Mouse (Mus musculus): Measurements from ENCODE around the gene Fbxo44.
"Not testable (repeated sequence)": the region's sequence is repeated elsewhere in the genome, so short reads cannot be mapped to it uniquely, and the experiment has no call there.

Fbxo44 gene

DNA sequence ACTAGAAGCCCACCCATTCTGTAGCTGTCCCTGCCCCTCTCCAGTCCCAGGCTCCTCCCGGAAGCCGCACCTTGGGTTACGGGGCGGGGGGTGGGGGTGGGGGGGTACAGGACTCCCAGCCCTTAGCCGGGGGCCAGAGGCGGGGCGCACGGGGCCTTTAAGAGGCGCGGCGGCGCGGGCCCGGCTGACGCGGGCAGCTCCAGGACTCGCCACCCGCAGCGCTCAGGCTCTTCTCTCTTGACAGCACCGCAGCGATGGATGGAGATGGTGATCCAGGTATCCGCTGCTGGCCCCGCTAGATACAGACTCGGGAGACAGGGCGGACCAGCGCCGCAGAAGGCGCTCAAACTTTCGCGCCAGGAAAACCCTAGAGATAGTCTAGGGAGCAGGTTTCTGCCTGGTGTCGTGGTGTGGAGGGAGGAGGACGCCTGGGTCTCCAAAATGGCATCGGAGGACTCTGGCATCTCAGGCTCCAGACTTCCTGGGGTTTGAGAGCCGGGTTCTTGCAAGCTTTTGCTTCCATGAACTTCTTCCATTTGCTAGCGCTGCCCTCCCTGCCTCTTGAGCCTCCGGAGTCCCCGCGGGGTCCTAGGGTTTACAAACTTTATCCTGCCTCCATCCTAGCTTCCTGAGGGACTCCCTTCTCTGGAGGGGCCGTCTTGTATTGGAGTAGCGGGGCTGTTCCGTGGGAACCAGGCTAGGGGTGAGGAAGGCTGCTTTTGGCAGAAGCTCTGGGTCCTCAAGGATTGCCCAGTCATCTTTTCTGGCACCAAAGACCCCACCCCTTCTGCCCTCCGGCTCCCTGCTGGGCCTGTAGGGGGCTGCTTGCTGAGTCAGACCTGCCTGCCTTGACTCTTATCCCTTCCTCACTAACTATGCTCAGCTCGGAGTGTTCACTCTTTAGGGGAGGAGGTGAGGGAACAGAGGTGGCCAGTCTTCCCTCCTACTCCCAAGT, at the start of gene Fbxo44, which contains the start of gene Fbxo2:
Gene Fbxo44, minus strand, starts transcription at position 47 of the 955 bp plus-strand sequence.
Gene Fbxo2, plus strand, starts transcription at position 186 of the 955 bp plus-strand sequence.
- no peak for DNase-seq (ENCODE audit: low spot score)

DNA sequence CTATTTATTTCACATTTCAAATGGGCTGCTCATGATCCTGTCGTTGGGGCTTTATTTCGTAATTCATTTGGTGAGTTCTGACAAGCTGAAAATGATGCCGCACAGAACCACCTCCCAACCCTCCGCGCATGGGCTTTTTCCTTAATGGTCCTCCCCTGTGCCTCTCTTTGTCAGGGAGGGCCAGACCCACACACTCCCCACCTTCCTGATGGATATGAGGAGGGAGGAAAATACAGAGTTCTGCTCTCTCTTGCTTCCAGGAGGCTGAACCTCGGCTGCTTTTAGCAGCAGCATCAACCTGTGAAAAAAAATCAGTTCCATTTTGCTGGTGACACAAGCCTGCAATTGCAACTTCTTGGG, 44.6 kb upstream of the Fbxo44 start:
- no peak for DNase-seq (ENCODE audit: low spot score)

GRCm38 (mm10) chr4:148204061-148204872, 44.0 kb upstream of the Fbxo44 start:
- DNase-seq (ENCODE audit: low spot score) = no peak

GRCm38 (mm10) chr4:148203557-148203956, 43.3 kb upstream of the Fbxo44 start:
- DNase-seq (ENCODE audit: low spot score) = no peak

GRCm38 (mm10) chr4:148198721-148199120, 38.4 kb upstream of the Fbxo44 start:
- no peak for DNase-seq (ENCODE audit: low spot score)

- no peak for DNase-seq (ENCODE audit: low spot score)
Observed at GRCm38 (mm10) chr4:148194400-148194799, 34.1 kb upstream of the Fbxo44 start.

DNA sequence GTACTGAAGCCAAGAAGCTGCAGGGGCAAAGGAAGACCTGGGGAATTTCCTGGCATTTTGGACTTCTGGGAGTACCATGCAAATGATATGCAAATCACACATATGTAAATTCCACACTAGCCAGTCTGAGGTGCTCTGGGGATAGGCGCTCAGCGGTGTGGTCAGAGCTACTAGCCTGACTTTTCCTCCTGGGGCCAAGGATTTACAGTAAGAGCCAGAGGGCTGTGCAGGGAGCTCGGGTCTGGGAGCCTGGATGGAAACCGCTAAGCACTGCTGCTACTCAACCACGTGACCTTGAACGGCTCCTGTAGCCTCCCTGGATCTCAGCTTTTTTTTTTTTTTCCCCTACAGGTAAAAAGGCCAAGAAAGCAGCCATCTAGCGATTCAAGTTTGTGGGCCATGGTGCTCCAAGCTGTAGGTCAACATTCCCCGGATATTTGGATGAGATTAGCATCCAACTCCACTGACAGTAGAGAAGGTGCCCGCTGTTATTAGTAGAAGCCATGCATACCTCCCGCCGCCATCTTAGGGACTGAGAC, 32.5 kb upstream of the Fbxo44 start:
- no peak for DNase-seq (ENCODE audit: low spot score)

DNA sequence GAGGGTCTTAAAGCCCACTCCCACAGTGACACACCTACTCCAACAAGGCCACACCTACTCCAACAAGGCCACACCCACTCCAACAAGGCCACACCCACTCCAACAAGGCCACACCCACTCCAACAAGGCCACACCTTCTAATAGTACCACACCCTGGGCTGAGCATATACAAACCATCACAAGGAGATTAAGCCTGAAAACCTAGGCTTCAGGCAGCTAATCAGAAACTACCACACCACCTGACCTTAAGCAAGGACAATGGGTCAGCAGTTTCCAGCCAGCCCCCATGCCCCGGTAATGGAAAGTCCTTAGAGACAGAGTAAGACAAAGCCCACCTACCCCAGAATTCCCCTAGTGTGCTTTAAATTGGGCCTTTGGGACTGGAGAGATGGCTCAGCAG, 28.5 kb upstream of the Fbxo44 start:
- DNase-seq (ENCODE audit: low spot score) = not testable (repeated sequence)

- no peak for DNase-seq (ENCODE audit: low spot score)
Observed at GRCm38 (mm10) chr4:148185819-148186218, 25.5 kb upstream of the Fbxo44 start.

- no peak for DNase-seq (ENCODE audit: low spot score)
Observed at GRCm38 (mm10) chr4:148184564-148184963, 24.3 kb upstream of the Fbxo44 start.

- no peak for DNase-seq (ENCODE audit: low spot score)
Observed at GRCm38 (mm10) chr4:148182363-148182762, 22.1 kb upstream of the Fbxo44 start.

DNA sequence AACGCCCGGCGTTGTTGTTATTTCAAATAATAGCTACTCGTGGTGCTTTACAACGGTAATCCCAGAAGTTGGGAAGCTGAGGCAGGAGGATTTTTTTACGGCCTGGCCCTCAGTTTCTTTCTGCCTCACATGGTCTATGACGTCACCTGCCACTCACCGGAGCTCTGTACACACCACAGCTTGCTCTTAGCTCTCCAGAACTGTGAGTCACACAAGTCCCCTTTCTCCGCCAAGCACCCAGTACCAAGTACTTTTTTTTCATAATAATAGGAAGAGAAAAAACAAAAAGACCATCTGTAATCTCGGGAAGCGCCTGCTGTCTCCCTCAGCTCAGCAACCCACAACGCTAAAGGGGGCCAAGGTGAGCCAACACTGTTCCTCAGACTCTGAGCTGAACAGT, 21.2 kb upstream of the Fbxo44 start:
- DNase-seq (ENCODE audit: low spot score) = no peak

GRCm38 (mm10) chr4:148177716-148178115, 17.4 kb upstream of the Fbxo44 start:
- DNase-seq (ENCODE audit: low spot score) = no peak

GRCm38 (mm10) chr4:148176603-148177002, 16.3 kb upstream of the Fbxo44 start:
- DNase-seq (ENCODE audit: low spot score) = not testable (repeated sequence)

GRCm38 (mm10) chr4:148174495-148174862, 14.2 kb upstream of the Fbxo44 start:
- DNase-seq (ENCODE audit: low spot score) = no peak

GRCm38 (mm10) chr4:148173811-148174494, 13.7 kb upstream of the Fbxo44 start:
- DNase-seq (ENCODE audit: low spot score) = no peak

DNA sequence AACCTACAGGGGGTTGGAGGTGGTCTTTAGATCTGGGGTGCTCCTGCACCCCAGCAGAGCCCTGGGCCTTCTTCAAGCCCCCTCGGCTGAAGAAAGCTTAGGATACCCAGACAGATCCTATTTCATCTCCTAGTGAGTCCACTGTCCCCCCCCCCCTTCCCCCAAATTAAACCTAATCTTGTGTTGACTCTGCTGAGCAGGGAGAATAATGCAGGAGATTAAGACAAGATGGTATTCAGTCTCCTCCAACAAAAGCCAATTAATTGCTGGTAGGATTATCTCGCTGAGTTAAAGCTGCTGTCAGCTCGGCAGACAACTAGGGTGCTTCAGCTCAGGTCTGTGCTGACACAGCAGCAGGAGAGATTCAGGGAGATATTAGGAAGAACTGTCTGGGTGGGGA, 11.0 kb upstream of the Fbxo44 start:
- no peak for DNase-seq (ENCODE audit: low spot score)

DNA sequence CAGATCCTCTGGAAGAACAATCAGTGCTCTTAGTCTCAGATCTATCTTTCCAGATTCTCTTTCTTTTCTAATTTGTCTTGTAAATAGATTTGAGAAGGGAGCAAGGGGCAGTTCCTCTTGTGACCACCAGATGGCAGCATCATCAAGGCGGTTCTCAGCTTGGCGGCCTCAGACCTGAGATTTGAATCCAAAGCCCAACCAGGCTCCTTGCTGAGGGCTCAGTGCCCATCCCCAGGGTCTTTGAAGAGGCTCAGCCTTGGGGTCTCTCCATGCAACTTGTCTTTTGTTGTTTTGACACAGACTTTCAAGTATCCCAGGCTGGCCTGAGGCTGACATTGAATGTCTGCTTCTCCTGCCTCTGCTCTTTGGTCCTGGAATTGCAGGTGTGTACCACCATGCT, 10.6 kb upstream of the Fbxo44 start:
- DNase-seq (ENCODE audit: low spot score) = peak; percentile 74

DNA sequence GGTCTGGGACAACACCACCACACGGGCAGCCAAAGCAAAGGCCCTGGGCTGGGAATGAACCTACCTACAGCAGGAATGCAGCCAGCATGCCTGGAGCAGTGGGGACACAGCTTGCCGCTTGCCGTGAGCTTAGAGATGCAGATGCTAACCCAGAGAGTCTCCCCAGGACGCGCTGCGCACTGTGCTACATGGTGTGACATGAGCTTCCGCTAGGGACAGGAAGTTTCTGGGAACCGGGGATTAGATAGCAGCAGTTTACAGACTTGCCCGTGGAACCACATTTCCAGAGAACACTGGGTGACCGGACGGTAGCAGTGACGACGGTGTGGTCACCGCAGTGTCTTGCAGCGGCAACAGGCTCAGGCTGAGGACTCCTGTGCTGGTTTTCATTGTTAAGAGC, 9.3 kb upstream of the Fbxo44 start:
- no peak for DNase-seq (ENCODE audit: low spot score)

- DNase-seq (ENCODE audit: low spot score) = peak; percentile 83
Observed at GRCm38 (mm10) chr4:148168287-148168686, 8.0 kb upstream of the Fbxo44 start.

- peak; percentile 87 for DNase-seq (ENCODE audit: low spot score)
Observed at GRCm38 (mm10) chr4:148166986-148167385, 6.7 kb upstream of the Fbxo44 start.

- DNase-seq (ENCODE audit: low spot score) = no peak
Observed at GRCm38 (mm10) chr4:148166431-148166830, 6.1 kb upstream of the Fbxo44 start.
